Mouse (Mus musculus) kidney, embryonic 14.5 days (tissue): ENCODE measurements at regions not wholly inside any gene's neighbourhood (a gene's known extent, or its start where the extent isn't known, plus 50 kb on each side); places are given as distances from the start of the nearest gene placed in this dataset.
A peak's percentile ranks its signal among the peaks of the same experiment; 100 is the strongest.

Experiments used
- ATAC-seq: fragments of 200-750 bp; cut with Nextera tagmentation; 2 replicates; pipeline ENCODE4 v1.8.0; 2017; ENCODE audit warnings: moderate number of reproducible peaks, mild to moderate bottlenecking, moderate TSS enrichment, moderate library complexity; ENCODE audit not compliant: low FRiP score, low TSS enrichment
- H3K27ac ChIP-seq: fragments of 300-500 bp; sonication (generic); 2 replicates; pipeline ENCODE4 v1.5.1; 2014; ENCODE audit warnings: low read depth, mild to moderate bottlenecking, low read length, moderate library complexity, mixed read lengths
- H3K27me3 ChIP-seq: fragments of 300-500 bp; sonication (generic); 2 replicates; pipeline ENCODE4 v1.6.1; 2014; ENCODE audit warnings: mild to moderate bottlenecking, low read length; ENCODE audit not compliant: control insufficient read depth, insufficient read depth
- H3K36me3 ChIP-seq: fragments of 300-500 bp; sonication (generic); 2 replicates; pipeline ENCODE4 v1.6.1; 2014; ENCODE audit warnings: low read length, mixed read lengths; ENCODE audit not compliant: control insufficient read depth, insufficient read depth
- H3K4me1 ChIP-seq: fragments of 300-500 bp; sonication (generic); 2 replicates; pipeline ENCODE4 v1.6.1; 2014; ENCODE audit warnings: low read length, mixed read lengths; ENCODE audit not compliant: control insufficient read depth, insufficient read depth
- H3K4me2 ChIP-seq: fragments of 300-500 bp; sonication (generic); replicated peaks from 2 replicates; pipeline ENCODE4 v1.6.1; 2014; ENCODE audit warnings: low read depth, mild to moderate bottlenecking, low read length
- H3K4me3 ChIP-seq: fragments of 300-500 bp; sonication (generic); 2 replicates; pipeline ENCODE4 v1.5.1; 2014; ENCODE audit warnings: mild to moderate bottlenecking, low read length
- H3K9ac ChIP-seq: fragments of 300-500 bp; sonication (generic); 2 replicates; pipeline ENCODE4 v1.6.1; 2014; ENCODE audit warnings: low read depth, mild to moderate bottlenecking, low read length, moderate library complexity
- H3K9me3 ChIP-seq: fragments of 300-500 bp; sonication (generic); 2 replicates; pipeline ENCODE4 v1.6.1; 2016; ENCODE audit warnings: low read length; ENCODE audit not compliant: control insufficient read depth
- WGBS: fragments of 180-500 bp; shearing (Covaris S2); extraction: QIAGEN DNeasy Blood & Tissue Kit; methylation state at CpG from one replicate; pipeline ENCODE4 v1.1.7; 2014; 5-methylcytosine and 5-hydroxymethylcytosine counted together

GRCm38 (mm10) chr7:115204916-115205315 is 461.4 kb downstream of the Insc start:
- no peak overlapping the region for H3K4me2 ChIP-seq
- ATAC-seq: peak; percentile 91

GRCm38 (mm10) chr7:115206479-115207134 is 463.1 kb downstream of the Insc start:
- Histone ChIP-seq H3K27ac (no peak overlapping the region), H3K4me3 (no peak overlapping the region), H3K9me3 (no peaks in the 10 kb centered on the region), H3K9ac (no peak overlapping the region), H3K4me1 (no peaks in the 10 kb centered on the region), H3K36me3 (no peaks in the 10 kb centered on the region), H3K27me3 (no peaks in the 10 kb centered on the region), H3K4me2 (no peak overlapping the region)
- no peak for ATAC-seq
- 68% methylated on average over 9 of the region's 9 CpGs for WGBS

More at GRCm38 (mm10) chr7:115204916-115205315, 461.4 kb downstream of the Insc start:
- 7% methylated on average over 3 of the region's 3 CpGs for WGBS
- Histone ChIP-seq H3K4me3 (no peak overlapping the region), H3K36me3 (no peaks in the 10 kb centered on the region), H3K9me3 (no peaks in the 10 kb centered on the region), H3K27ac (no peak overlapping the region), H3K4me1 (no peaks in the 10 kb centered on the region), H3K9ac (no peak overlapping the region), H3K27me3 (no peaks in the 10 kb centered on the region)

GRCm38 (mm10) chr7:115208781-115209180 is 465.3 kb downstream of the Insc start:
- no peak overlapping the region for H3K4me2 ChIP-seq
- no peak overlapping the region for H3K27ac ChIP-seq
- WGBS: 73% methylated on average over 7 of the region's 7 CpGs

GRCm38 (mm10) chr7:115210012-115210411 is 466.5 kb downstream of the Insc start:
- H3K4me1 ChIP-seq: no peaks in the 10 kb centered on the region
- no peak for ATAC-seq
- no peaks in the 10 kb centered on the region for H3K27me3 ChIP-seq
- H3K4me2 ChIP-seq: no peak overlapping the region
- no peaks in the 10 kb centered on the region for H3K36me3 ChIP-seq
- H3K9ac ChIP-seq: no peak overlapping the region
- H3K27ac ChIP-seq: no peak overlapping the region
- WGBS: 64% methylated on average over 2 of the region's 2 CpGs
- H3K9me3 ChIP-seq: no peaks in the 10 kb centered on the region
- H3K4me3 ChIP-seq: no peak overlapping the region

More at GRCm38 (mm10) chr7:115208781-115209180, 465.3 kb downstream of the Insc start:
- no peak for ATAC-seq
- no peaks in the 10 kb centered on the region for H3K36me3 ChIP-seq
- no peaks in the 10 kb centered on the region for H3K9me3 ChIP-seq
- H3K9ac ChIP-seq: no peak overlapping the region
- H3K4me1 ChIP-seq: no peaks in the 10 kb centered on the region
- no peak overlapping the region for H3K4me3 ChIP-seq
- no peaks in the 10 kb centered on the region for H3K27me3 ChIP-seq

- ATAC-seq: peak; percentile 97
- H3K27ac ChIP-seq: no peak overlapping the region
- peaks cover 12% of the 10 kb centered on the region; the same call in 1 of the 2 replicates for H3K4me1 ChIP-seq
- no peaks in the 10 kb centered on the region for H3K27me3 ChIP-seq
- H3K9ac ChIP-seq: 0 out of 2 replicates have a peak overlapping the region, but pooled peaks have one; percentile 31
- peak overlapping the region; percentile 55 for H3K4me2 ChIP-seq
- H3K36me3 ChIP-seq: no peaks in the 10 kb centered on the region
- WGBS: 2% methylated on average over 10 of the region's 13 CpGs
- H3K4me3 ChIP-seq: peak overlapping the region; percentile 32
- no peaks in the 10 kb centered on the region for H3K9me3 ChIP-seq
Measured at GRCm38 (mm10) chr7:115216838-115217237, 473.3 kb downstream of the Insc start.

- 6% methylated on average over 5 of the region's 5 CpGs for whole genome bisulfite sequencing
- peak; percentile 48 for ATAC-seq
- peak overlapping the region; percentile 32 for H3K4me3 ChIP-seq
- no peaks in the 10 kb centered on the region for H3K27me3 ChIP-seq
- H3K9me3 ChIP-seq: no peaks in the 10 kb centered on the region
- H3K4me2 ChIP-seq: peak overlapping the region; percentile 55
- 0 out of 2 replicates have a peak overlapping the region, but pooled peaks have one; percentile 31 for H3K9ac ChIP-seq
- H3K4me1 ChIP-seq: peaks cover 12% of the 10 kb centered on the region; the same call in 1 of the 2 replicates
- no peaks in the 10 kb centered on the region for H3K36me3 ChIP-seq
- H3K27ac ChIP-seq: no peak overlapping the region
Measured at GRCm38 (mm10) chr7:115217255-115217654, 473.8 kb downstream of the Insc start.

GRCm38 (mm10) chr7:115217712-115218111 is 474.2 kb downstream of the Insc start:
- H3K4me2 ChIP-seq: no peak overlapping the region
- H3K4me1 ChIP-seq: peaks cover 12% of the 10 kb centered on the region; the same call in 1 of the 2 replicates
- no peak for ATAC-seq

GRCm38 (mm10) chr7:115218596-115219180 is 475.2 kb downstream of the Insc start:
- Histone ChIP-seq H3K36me3 (no peaks in the 10 kb centered on the region), H3K4me2 (no peak overlapping the region), H3K27me3 (no peaks in the 10 kb centered on the region), H3K9me3 (no peaks in the 10 kb centered on the region), H3K27ac (no peak overlapping the region), H3K9ac (no peak overlapping the region), H3K4me1 (peaks cover 12% of the 10 kb centered on the region; the same call in 1 of the 2 replicates), H3K4me3 (no peak overlapping the region)
- 25% methylated on average over 13 of the region's 13 CpGs for WGBS
- ATAC-seq: no peak

More at GRCm38 (mm10) chr7:115217712-115218111, 474.2 kb downstream of the Insc start:
- Histone ChIP-seq H3K27me3 (no peaks in the 10 kb centered on the region), H3K9me3 (no peaks in the 10 kb centered on the region), H3K9ac (no peak overlapping the region), H3K36me3 (no peaks in the 10 kb centered on the region), H3K27ac (no peak overlapping the region), H3K4me3 (no peak overlapping the region)
- WGBS: 46% methylated on average over 6 of the region's 6 CpGs

- no peaks in the 10 kb centered on the region for H3K27me3 ChIP-seq
- H3K9ac ChIP-seq: no peak overlapping the region
- H3K4me2 ChIP-seq: no peak overlapping the region
- no peak overlapping the region for H3K27ac ChIP-seq
- 0 out of 2 replicates have a peak, but pooled peaks cover 7% of the 10 kb centered on the region for H3K4me1 ChIP-seq
- no peak overlapping the region for H3K4me3 ChIP-seq
- H3K9me3 ChIP-seq: no peaks in the 10 kb centered on the region
- 35% methylated on average over 4 of the region's 7 CpGs for WGBS
- ATAC-seq: peak; percentile 60; the same call in 1 of the 2 replicates
- no peaks in the 10 kb centered on the region for H3K36me3 ChIP-seq
Measured at GRCm38 (mm10) chr7:115222642-115223041, 479.1 kb downstream of the Insc start.
